ENCODE assay signal across 22 mouse cellular contexts in the genomic region with DNA sequence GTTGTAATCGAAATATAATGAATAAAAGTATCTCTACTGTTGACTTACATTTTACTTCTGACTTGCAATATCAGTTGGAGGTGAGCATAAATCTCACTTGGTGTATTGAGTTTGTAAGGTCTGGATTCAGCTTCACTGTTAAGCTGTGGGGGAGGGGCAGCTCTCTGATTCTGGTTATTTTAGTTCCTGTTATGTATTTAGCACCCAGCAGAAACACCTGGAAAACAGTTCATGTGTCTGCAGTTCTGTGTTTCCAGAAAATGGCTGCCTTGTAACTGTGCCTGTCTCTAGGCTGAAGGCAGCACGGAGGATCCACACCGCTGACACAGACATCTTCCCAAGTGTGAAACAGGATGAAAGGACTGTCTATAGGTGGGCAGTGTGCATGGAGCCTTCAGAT.
A peak's percentile ranks its signal among the peaks of the same experiment; 100 is the strongest.
DNase-seq lines count a peak whose midpoint lies in the region; ATAC-seq lines count a peak whose summit lies in the region.
"Had no signal": no experiment of that assay in that cellular context is flagged by ENCODE, and none has a peak within 500 bp of the region (broad histone marks: within the 10 kb centered on the region; RNA-seq: fewer than 3 reads in every experiment).

No protein-coding gene starts in this region.

- WGBS in midbrain, embryonic 14.5 days: 71% methylated on average over 3 of the region's 3 CpGs
- 85% methylated on average over 3 of the region's 3 CpGs for WGBS in midbrain, embryonic 10.5 days

- intact Hi-C loops in heart, postnatal 25 days (cut with DNase I): no loop called here

- no peaks in the 10 kb centered on the region for H3K9me3 ChIP-seq in midbrain, embryonic 14.5 days (ENCODE audit: control insufficient read depth, low read length)
- no peaks in the 10 kb centered on the region for H3K9me3 ChIP-seq in midbrain, embryonic 10.5 days (replicated peaks)
- H3K9me3 ChIP-seq: embryonic facial prominence, embryonic 15.5 days; forebrain, embryonic 15.5 days; kidney, embryonic 15.5 days; lung, embryonic 15.5 days had no signal

- H3K4me1 ChIP-seq in midbrain, embryonic 14.5 days (ENCODE audit: control insufficient read depth, insufficient read depth, low read length): peaks cover 6% of the 10 kb centered on the region
- peaks cover 5% of the 10 kb centered on the region for H3K4me1 ChIP-seq in midbrain, embryonic 10.5 days
- H3K4me1 ChIP-seq: lung, embryonic 15.5 days had no signal

- no peak overlapping the region for H3K9ac ChIP-seq in midbrain, embryonic 14.5 days (replicated peaks; ENCODE audit: low read length)
- H3K9ac ChIP-seq: embryonic facial prominence, embryonic 15.5 days; forebrain, embryonic 15.5 days; kidney, embryonic 15.5 days; liver, embryonic 14.5 days; lung, embryonic 15.5 days had no signal

- no peaks in the 10 kb centered on the region for H3K36me3 ChIP-seq in midbrain, embryonic 14.5 days (ENCODE audit: control insufficient read depth, insufficient read depth, low read length)
- no peaks in the 10 kb centered on the region for H3K36me3 ChIP-seq in midbrain, embryonic 10.5 days
- H3K36me3 ChIP-seq: embryonic facial prominence, embryonic 15.5 days; forebrain, embryonic 15.5 days; kidney, embryonic 15.5 days; lung, embryonic 15.5 days had no signal

- ATAC-seq in midbrain, embryonic 14.5 days (ENCODE audit: low FRiP score, low TSS enrichment): no peak
- ATAC-seq: forebrain, embryonic 15.5 days; intestine, postnatal 0 days had no signal

- no peaks in the 10 kb centered on the region for H3K27me3 ChIP-seq in midbrain, embryonic 14.5 days (ENCODE audit: control insufficient read depth, insufficient read depth, low read length)
- H3K27me3 ChIP-seq in midbrain, embryonic 10.5 days (ENCODE audit: low read depth, poor library complexity, severe bottlenecking): no peaks in the 10 kb centered on the region
- H3K27me3 ChIP-seq: embryonic facial prominence, embryonic 15.5 days; forebrain, embryonic 15.5 days; kidney, embryonic 15.5 days; lung, embryonic 15.5 days had no signal

- no peak overlapping the region for H3K4me2 ChIP-seq in midbrain, embryonic 14.5 days (ENCODE audit: low read length)
- H3K4me2 ChIP-seq: embryonic facial prominence, embryonic 15.5 days; forebrain, embryonic 15.5 days; heart, embryonic 11.5 days; kidney, embryonic 15.5 days; lung, embryonic 15.5 days had no signal

- no peak overlapping the region for H3K4me3 ChIP-seq in midbrain, embryonic 14.5 days (replicated peaks; ENCODE audit: low read depth, low read length)
- no peak overlapping the region for H3K4me3 ChIP-seq in midbrain, embryonic 10.5 days
- H3K4me3 ChIP-seq: embryonic facial prominence, embryonic 15.5 days; forebrain, embryonic 15.5 days; kidney, embryonic 15.5 days; lung, embryonic 15.5 days had no signal

- H3K27ac ChIP-seq in midbrain, embryonic 14.5 days (replicated peaks; ENCODE audit: low read depth, low read length): 0 out of 2 replicates have a peak overlapping the region, but pooled peaks have one; percentile 57
- H3K27ac ChIP-seq in midbrain, embryonic 10.5 days (replicated peaks): no peak overlapping the region
- H3K27ac ChIP-seq: embryonic facial prominence, embryonic 15.5 days; forebrain, embryonic 15.5 days; kidney, embryonic 15.5 days; liver, embryonic 14.5 days; lung, embryonic 15.5 days; stomach, postnatal 0 days had no signal

- peak; percentile 75 for DNase-seq in heart, adult 11 months
- no peak for DNase-seq in heart, postnatal 25 days (ENCODE audit: low spot score)
- DNase-seq in midbrain, embryonic 14.5 days: peak; percentile 11
- no peak for DNase-seq in midbrain, embryonic 10.5 days (ENCODE audit: low spot score)
- DNase-seq in thymus, postnatal 4 days: peak; percentile 61
- DNase-seq in thymus, postnatal 36 days: no peak
- no peak for DNase-seq in kidney, adult 18-20 months
- DNase-seq in embryo, embryonic 10.5 days (ENCODE audit: low spot score): no peak
- DNase-seq: adrenal gland, postnatal 25 days; cerebellum, adult 8-10 months; gastrocnemius, postnatal 10 days; kidney, postnatal 36 days; layer of hippocampus, postnatal 36 days; lung, postnatal 4 days had no signal

Comparison
In these comparisons a context has a peak if more than half of its experiments do, and no peak if none do; other contexts are left out.
1. DNase-seq: peak in heart, adult 11 months (single experiment), midbrain, embryonic 14.5 days (single experiment) and thymus, postnatal 4 days (single experiment); none in heart, postnatal 25 days (single experiment), midbrain, embryonic 10.5 days (single experiment), thymus, postnatal 36 days (0 of 2), kidney, adult 18-20 months (single experiment) and embryo, embryonic 10.5 days (single experiment).